Mouse (Mus musculus) layer of hippocampus, postnatal 10 days (tissue): Measurements from ENCODE around the gene Gm47959. TPM values are rescaled to one million over a fixed set of nuclear protein-coding genes. Genes with fewer than 3 reads are reported as not detected.
"Not testable (repeated sequence)": the region's sequence is repeated elsewhere in the genome, so short reads cannot be mapped to it uniquely, and the experiment has no call there.

Source experiments
- DNase-seq, 2 experiments: peaks; one replicate each; pipeline ENCODE4 v3.0.0; 2021; ENCODE audit warnings: low spot score in 2 of 2
- long read RNA-seq: library from polyadenylated mRNA; stranded (forward); transcript quantifications from one replicate; pipeline ENCODE4 v2.0.0, GENCODE M21; 2023
- total RNA-seq, 2 experiments: library from RNA; stranded (reverse); gene quantifications; 2 replicates each; pipeline ENCODE4 v1.2.3; 2021

The Gm47959 gene
- total RNA-seq: not detected
- long read RNA-seq: 0 reads

DNA sequence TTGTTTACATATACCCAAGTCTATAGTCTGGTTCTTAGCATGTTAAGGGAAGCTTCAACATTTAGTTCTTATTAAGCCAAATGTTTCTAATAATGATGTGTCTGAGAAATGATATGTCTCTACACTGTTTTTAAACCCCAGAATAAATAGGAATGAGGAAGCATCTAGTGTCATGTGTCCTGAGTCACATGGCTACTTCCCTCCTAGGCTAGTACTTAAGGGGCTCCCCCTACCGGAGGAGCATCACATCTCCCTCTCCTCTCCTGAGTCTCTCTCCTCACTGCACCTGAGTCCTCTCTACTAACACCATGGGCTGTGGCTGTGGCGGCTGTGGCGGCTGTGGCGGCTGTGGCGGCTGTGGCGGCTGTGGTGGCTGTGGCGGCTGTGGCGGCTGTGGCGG lies at the start of gene Gm47959:
TSS of gene Gm47959 (plus strand) at position 243 of the 400 bp plus-strand sequence.
- not testable (repeated sequence) for DNase-seq

DNA sequence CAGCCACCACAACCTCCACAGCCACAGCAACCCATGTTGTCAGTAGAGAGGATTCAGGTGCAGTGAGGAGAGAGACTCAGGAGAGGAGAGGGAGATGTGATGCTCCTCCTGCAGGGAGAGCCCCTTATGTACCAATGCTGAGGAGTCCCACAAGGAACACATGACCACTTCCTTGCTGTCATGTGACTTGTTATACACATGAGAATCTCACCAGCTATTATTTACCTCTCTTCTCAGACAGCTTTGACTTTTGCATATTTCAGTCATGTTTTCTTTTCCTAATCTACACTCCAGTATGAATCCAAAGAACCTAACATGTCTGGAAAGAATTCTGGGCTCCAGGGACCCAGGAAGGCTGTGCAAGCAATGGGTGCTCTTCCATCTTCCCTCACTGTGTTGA lies 44.4 kb upstream of the Gm47959 start, which contains the start of gene Gm7544:
TSS of gene Gm7544 (minus strand) at position 101 of the 400 bp plus-strand sequence.
- DNase-seq: not testable (repeated sequence)

DNA sequence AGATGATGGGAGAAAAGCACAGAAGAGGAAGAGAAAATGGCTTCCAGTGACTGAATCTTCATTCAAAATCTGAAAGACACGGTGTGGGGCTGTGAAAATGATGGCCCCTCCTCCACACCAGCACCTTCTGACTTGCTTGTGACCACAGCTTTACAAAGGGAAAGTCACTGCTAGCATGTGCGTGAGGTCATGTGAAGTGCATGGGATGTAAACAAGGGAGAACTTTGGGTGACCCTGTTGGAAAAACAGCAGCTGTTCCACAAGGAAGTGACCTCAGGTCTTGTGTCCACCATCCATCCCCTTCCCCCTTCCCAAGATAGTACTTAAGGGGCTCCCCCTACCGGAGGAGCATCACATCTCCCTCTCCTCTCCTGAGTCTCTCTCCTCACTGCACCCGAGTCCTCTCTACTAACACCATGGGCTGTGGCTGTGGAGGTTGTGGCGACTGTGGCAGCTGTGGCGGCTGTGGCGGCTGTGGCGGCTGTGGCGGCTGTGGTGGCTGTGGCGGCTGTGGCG lies 40.4 kb upstream of the Gm47959 start, which contains the start of gene Gm47955:
TSS of gene Gm47955 (plus strand) at position 417 of the 516 bp plus-strand sequence.
- no peak for DNase-seq

DNA sequence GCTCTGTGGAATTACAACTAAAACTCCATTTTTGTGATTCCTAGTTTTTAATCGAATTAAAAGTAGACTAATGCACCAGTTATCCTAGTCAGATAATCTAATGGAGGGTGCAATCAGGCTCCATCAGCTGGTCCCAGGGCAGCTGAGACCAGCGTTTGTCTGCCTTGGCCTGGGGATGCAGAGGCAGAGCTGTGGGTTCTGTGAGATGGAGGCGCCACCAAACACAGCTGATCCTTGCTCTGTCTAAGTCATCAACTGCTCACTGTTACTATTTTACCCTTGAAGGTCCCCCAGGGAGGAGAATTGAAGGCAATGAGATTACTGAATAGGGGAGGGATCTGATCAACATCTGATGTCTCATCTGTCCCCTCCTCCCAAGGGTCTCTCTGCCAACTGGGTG lies 33.9 kb upstream of the Gm47959 start:
- DNase-seq: no peak

DNA sequence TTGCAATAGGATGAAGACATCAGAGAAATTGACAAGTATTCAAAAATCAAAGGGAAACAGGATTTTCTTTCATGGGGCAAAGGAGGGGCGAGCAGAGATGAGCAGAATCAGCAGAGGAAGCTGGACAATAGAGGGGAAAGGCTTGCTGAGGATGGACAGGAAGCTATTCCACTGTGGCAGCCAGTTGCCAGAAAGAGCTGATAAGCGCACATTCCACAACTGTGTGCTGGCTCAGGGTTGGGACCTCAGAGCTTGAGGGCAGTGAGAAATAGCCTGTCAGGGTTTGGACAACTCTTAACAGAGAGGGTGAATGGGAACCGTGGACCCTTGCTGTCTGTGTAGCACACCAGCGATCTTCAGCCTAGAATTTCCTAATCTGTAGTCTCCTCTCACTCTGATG lies 28.3 kb upstream of the Gm47959 start:
- DNase-seq: no peak

DNA sequence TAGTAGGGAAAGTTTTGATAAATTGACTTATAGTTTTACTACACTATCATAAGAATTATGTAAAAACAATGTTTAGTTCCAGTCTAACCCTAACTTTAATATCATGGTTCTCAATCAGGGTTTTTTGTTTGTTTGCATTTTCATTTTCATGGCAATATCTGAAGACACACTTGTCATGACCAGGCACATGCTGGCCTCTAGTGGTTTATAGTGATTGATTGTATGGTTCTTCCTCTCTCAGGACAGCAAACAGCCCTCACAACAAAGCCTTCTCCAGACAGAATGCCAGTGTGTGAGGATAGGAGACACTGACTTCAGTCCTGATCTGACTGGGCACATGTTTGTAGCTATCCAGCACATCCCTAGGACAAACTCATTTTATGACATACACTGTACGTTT lies 27.1 kb upstream of the Gm47959 start:
- no peak for DNase-seq

DNA sequence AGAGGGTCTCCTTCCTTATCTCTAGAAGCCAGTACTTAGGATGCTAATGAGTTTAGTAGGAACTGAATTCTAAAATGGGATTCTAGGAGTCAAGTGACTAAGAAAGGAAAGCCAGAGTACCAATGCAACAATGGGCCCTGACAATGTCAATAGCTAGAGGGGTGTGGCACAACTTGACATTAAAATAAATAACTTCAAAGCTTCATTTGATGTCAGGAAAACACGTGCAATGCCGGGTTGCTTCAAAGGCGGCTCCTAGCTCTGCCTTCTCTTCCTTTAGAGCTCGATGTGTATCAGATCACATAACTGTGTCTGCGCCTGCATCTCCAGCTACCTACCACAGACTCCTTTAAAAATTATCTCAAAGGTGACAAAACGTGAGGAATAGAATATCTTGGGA lies 26.4 kb upstream of the Gm47959 start:
- DNase-seq: no peak

DNA sequence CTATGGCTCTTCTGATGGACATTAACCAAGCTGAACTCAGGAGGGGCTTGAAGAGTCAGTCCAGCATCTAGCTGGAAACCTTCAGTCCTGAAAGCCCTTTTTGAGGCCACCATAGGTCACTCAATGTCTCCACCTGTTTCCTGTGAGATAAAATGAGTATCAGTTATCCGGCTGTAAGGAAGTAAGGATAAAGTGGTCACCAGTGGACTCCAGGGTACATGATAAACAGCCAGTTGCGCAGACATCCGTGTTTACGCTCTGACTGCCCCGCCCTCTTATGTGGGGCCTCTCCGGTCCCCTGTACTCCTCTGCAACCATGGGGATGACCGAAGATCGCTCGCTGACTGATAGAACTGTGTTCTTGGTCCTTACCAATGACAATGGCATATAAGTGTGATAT lies 26.0 kb upstream of the Gm47959 start:
- DNase-seq: no peak

DNA sequence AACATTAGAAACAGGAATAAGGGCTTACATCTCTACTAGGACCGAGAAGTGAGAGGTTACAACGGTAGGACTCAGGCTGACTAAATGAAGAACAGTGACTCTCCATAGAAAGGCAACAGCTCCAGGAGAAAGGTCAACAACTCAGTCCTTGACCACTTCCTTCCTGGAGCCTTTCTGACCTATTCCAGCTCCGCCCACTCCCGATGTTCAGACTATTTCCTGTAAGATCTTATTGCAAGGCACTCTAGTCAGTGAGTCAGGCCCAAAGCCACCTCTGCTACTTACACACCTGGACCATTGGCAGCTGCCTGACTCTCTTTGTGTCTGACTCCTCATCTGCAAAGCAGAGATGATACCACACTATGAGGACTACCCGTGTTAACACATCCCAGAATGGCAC lies 24.6 kb upstream of the Gm47959 start:
- DNase-seq: no peak

DNA sequence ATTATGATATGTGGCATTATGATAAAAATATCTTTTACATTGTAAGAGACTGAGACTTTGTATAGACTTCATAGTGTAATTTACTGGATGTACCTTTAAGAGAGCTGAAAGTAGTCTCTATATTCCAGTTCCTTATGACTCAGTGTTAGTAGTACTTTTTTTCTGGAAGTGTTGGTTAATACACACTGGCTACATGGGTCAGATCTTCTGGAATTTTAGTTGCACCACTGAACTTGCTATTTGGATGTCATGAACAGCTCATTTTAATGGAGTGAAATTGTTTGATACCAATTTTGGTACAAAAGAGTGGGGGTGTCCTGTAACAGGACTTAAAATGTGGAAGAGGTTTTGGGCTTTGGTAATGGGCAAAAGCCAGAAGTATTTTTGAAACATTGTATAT lies 22.5 kb upstream of the Gm47959 start:
- no peak for DNase-seq

DNA sequence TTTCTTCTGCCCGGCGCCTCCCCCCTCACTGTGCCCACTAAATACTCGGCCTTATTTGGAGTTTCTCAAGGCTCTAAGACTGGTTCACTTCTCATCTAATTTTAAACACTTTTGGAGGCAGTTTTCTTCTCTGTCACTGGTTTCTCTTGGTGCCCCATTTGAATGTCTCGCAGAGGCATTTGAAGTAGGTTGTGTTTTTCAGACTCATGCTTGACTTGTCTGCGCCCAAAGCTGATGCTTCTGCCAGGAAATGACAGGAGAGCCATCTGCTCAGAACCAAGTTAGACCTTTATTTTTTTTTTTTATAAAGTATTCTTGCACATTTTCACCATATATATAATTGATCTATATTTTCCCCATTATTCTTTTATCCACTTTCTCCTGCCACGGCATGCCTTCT lies 13.6 kb upstream of the Gm47959 start:
- no peak for DNase-seq

DNA sequence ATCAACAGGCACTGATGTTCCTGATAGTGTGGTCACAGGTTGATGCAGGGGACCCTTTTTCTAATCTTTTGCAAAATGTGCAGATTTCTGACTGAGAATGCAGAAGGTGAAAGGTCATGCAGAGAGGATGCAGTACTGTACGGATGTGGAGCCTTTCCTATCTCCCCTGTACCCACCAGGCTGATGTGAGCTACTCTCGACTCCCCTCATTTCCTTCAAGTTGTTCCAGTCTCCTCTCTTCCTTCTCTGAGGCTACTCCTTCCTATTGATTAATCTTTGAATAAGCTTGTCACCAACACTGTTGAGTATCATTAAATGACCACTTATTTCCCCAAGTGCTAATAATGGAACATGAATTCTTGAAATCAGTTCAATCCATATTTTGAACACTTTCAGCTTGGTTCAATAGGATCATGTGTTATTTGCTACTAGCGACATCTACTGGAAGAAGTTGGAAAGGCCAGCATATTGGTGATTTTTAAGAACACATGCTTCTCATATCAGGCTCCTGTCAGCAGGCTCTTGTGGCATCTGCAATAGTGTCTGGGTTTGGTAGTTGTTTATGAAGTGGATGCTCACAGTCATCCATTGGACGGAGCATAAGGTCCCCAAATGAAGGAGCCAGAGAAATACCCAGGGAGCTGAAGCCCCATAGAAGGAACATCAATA lies 12.7 kb upstream of the Gm47959 start:
- DNase-seq: peak; percentile 49 to 57

DNA sequence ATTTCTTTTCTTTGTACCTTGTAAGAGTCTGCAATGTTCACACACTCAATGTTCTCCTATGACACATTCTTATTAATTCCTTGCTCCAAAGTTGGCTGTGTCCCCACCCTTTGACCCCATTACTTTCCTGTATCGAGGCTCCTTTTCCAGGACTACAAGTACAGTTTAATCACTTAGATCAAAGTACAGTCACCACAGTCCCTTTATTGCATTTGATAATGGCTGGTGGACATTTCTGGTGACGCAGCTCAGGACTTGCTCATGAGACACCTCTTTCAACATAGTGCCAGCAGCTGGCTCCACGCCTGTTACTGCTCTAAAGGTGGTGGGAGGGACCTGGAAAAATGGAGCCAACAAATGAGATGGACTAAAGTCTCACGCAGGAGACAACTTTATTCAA lies 9.3 kb upstream of the Gm47959 start:
- no peak for DNase-seq

DNA sequence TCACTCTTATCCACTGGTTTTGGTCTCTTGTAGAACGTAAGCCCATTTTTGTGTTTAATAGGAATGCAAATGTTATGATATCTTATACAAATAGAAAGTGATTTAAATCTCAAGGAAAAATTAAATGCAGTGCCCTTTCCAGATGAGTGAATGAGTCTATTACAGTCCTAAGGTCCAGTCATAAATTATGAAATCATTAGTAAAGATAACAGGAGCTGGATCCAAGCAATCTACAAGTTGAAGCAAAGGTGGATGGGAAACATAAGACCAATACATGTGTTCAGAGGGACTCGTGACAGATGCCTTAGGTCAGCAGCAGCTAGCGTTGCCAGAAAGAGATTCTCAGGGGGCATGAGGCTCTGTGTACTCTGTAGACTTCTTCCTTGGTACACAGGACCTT lies 8.8 kb upstream of the Gm47959 start:
- DNase-seq: no peak

DNA sequence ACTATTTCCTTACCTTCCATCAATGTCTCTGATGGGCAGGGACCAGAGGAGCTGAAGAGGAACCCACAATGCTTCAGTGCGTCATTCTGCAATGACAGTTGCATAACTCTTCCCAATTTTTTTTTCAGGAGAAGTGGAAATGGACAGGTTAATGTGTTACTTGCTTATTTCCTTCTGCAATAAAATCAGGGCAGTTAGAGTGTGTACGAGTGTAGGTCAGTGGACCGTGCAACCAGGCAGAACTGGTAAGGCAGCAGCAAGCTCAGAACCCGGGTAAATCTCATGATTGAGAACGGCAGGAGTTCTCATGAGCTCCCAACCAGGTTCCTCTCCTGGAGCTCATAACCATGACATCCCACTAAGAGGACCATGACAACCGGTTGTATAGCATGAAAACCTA lies 8.3 kb upstream of the Gm47959 start:
- DNase-seq: no peak

DNA sequence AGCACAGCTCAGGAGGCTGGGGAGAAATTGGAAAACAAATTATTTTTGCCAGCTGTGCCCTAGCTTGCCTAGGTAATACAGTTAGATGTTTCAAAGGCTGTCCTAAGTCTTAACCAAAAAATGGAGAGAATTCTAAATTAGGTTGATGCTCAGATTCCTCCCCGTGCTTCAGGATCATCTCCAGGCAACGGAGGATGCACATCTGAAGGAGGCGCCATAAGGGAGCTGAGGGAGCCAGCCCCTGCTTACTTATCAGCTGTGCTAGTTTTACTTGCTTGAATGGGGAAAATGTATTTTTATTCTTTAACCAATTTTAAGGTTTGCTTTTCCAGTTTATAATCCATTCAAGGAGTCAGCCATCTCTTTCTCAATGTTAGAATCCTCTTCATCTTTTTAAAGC lies 6.4 kb upstream of the Gm47959 start:
- DNase-seq: no peak

DNA sequence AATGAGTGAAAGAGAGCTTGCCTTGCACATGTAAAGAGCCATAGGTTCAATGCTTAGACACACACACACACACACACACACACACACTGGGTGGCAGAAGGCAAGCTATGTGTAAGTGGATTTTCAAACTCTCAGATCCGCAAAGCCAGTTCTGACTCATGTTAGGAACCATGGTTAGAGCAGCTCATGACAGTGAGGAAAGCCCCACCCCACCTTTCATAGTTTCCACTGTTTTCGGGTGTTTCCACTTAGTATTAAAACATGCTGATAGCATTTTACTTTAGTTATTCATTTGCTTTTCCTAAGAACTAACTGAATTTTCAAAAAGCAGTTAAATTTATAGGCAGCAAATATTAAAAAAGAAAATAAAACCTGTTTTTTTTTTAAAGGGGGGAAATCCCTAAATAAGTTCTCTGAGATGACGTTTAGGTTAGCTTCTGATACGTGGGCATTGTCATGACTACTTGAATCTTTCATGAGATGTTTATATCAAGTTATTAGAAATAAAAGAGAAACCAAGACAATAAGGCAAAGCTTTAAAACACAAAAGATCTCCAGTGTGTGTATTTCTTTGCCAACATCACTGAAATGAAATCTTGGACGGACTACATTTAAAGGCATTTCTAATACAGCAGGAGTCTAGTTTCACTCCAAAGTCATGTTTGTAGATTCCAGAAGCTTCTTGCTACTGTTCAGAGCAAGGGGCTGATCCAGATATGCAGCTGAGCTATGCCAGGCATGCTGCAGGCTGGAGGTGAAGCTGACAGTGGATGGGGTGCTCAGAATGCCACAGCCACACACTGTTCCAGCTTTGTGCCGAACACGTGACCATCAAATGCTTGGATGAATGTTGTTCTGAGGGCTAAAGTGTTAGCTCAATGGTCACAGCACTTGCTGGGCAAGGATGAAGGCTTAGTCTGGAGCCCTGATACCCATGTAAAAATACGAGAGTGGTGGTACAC lies 6.2 kb downstream of the Gm47959 start:
- no peak for DNase-seq

DNA sequence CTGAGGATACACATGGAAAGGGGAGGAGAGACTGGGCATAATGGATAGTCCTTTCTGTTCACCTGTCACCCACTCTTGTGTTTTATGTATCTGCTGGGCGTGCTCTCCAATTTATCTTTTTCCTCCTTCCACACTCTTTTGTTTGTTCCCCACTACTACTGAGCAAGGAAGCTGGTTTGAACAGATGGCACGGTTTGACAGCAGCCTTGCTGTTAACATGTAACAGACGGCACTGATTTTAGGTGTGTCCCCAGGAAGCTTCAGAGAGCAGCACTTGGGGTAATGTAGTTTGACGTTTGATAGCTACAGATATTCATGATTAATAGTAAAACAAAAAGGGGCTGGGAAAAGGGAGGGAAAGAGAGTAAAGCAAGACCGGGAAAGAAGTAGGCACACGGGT lies 7.1 kb downstream of the Gm47959 start:
- DNase-seq: no peak

DNA sequence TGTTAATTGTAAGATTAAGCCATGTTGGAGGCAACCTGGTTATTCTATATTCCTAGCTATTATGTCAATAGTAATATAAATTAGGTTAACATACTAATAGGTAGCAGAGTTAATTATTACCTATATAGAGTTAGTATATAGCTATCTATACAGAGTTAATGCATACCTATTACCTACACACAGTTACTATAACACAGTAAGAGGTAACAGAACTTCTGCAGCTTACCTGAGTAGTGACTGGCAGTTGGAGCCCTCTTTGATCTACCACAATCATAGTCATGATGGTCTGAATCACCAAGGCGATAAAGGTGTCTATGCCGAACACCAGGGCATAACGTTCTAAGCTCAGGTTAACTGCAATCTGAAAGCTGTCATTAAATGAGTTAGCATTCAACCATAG lies 14.1 kb downstream of the Gm47959 start:
- no peak for DNase-seq

DNA sequence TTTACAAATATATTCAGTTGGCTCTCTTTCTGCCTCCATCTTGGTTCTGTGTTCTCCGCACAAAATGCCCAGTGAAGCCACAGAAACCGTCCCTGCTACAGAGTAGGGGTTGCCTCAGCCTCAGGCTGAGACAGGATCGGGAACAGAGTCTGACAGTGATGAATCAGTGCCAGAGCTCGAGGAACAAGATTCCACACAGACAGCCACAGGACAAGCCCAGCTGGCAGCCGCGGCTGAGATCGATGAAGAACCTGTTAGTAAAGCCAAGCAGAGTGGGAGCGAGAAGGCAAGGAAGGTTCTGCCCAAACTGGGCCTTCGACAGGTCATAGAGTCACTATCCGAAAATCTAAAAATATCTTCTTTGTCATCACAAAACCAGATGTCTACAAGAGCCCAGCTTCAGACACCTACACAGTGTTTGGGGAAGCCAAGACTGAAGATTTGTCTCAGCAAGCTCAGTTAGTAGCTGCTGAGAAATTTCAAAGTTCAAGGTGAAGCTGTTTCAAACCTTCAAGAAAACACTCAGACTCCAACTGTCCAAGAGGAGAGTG lies 15.1 kb downstream of the Gm47959 start:
- no peak for DNase-seq

DNA sequence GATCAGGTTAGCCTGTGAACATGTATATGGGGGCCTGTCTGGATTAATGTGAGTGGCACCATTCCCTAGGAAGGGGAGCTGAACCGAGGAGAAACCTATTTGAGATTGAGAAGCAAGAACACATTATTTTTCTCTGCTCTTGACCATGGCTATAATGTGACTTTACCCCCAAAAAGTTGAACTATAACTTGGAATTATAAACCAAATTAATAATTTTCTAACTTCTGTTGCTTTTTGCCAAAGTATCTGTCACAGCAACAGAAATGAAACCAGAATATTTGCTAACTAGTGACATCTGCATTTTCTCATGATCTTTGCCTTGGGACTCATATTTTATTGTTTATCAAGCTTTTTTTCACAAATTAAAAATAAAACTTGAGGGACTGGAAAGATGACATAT lies 16.2 kb downstream of the Gm47959 start:
- DNase-seq: no peak

DNA sequence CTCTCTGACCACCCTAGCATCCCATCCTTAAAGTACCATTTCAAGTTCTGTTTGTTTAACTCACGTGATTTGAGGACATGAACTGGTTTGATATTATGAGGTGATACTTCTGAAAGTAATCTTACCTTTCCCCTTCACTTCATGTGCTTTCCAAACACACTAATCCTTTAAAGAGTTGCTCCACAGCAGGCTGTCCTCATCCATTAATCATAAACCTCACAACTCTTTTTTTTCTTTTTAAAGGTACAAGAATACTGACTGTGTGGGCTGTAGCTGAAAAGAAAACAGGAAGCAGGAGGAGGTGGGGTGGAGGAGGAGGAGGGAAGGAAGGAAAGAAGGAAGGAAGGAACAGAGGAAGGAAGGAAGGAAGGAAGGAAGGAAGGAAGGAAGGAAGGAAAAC lies 31.6 kb downstream of the Gm47959 start:
- no peak for DNase-seq
